Mouse (Mus musculus) liver, embryonic 14.5 days (tissue): ENCODE data around the gene Mtmr4. TPM values are rescaled to one million over a fixed set of nuclear protein-coding genes. Genes with fewer than 3 reads are reported as not detected.

Experiments
- ATAC-seq: fragments of 200-750 bp; cut with Nextera tagmentation; 2 replicates; pipeline ENCODE4 v1.8.0; 2017; ENCODE audit warnings: moderate number of reproducible peaks, mild to moderate bottlenecking, moderate library complexity; ENCODE audit not compliant: insufficient read depth
- DNase-seq, 3 experiments: peaks; one replicate each; pipeline ENCODE4 v3.0.0-alpha.2; 2012 to 2013; ENCODE audit warnings: low read depth in 3 of 3, low spot score in 3 of 3
- H3K27ac ChIP-seq: fragments of 300-500 bp; sonication (generic); 2 replicates; pipeline ENCODE4 v1.5.1; 2014; ENCODE audit warnings: moderate library complexity, mild to moderate bottlenecking, control low read depth, inconsistent platforms
- H3K27me3 ChIP-seq: fragments of 300-500 bp; sonication (generic); 2 replicates; pipeline ENCODE4 v1.6.1; 2014; ENCODE audit warnings: mild to moderate bottlenecking, low read length, moderate library complexity; ENCODE audit not compliant: control insufficient read depth, insufficient read depth
- H3K36me3 ChIP-seq: fragments of 300-500 bp; sonication (generic); replicated peaks from 2 replicates; pipeline ENCODE4 v1.6.1; 2014; ENCODE audit warnings: low read depth; ENCODE audit not compliant: control insufficient read depth, insufficient read depth
- H3K4me1 ChIP-seq, 2 experiments: fragments of 200-500 bp in 1 of 2; fragments of 300-500 bp in 1 of 2; sonication (generic) in 1 of 2; replicated peaks; 2 replicates each; pipeline ENCODE4 v1.6.1; 2012 to 2014; ENCODE audit warnings: antibody characterized with exemption in 1 of 2, inconsistent platforms in 1 of 2, low read length in 1 of 2; ENCODE audit not compliant: control insufficient read depth in 2 of 2, insufficient read depth in 2 of 2
- H3K4me2 ChIP-seq: fragments of 300-500 bp; sonication (generic); 2 replicates; pipeline ENCODE4 v1.6.1; 2014; ENCODE audit warnings: low read depth, mild to moderate bottlenecking, control low read depth, moderate library complexity
- H3K4me3 ChIP-seq, 2 experiments: fragments of 200-500 bp in 1 of 2; fragments of 300-500 bp in 1 of 2; sonication (generic) in 1 of 2; 2 replicates each; pipeline ENCODE4 v1.5.1; 2012 to 2014; ENCODE audit warnings: low read depth in 2 of 2, low read length in 2 of 2, mild to moderate bottlenecking in 2 of 2, control low read depth in 1 of 2, inconsistent platforms in 1 of 2, moderate library complexity in 1 of 2; ENCODE audit not compliant: insufficient read depth in 1 of 2
- H3K9ac ChIP-seq: fragments of 300-500 bp; sonication (generic); replicated peaks from 2 replicates; pipeline ENCODE4 v1.6.1; 2014; ENCODE audit warnings: mild to moderate bottlenecking, control low read depth, moderate library complexity
- H3K9me3 ChIP-seq: fragments of 300-500 bp; sonication (generic); 2 replicates; pipeline ENCODE4 v1.6.1; 2016; ENCODE audit warnings: low read length, mixed read lengths; ENCODE audit not compliant: control insufficient read depth
- CTCF ChIP-seq: IDR thresholded peaks from 2 replicates; pipeline ENCODE4 v1.5.1; 2016; ENCODE audit warnings: antibody characterized with exemption, low read depth, control low read depth
- EP300 ChIP-seq: IDR thresholded peaks from 2 replicates; pipeline ENCODE4 v1.6.1; 2016; ENCODE audit warnings: antibody characterized with exemption, low read depth
- WGBS: fragments of 180-500 bp; shearing (Covaris S2); extraction: QIAGEN DNeasy Blood & Tissue Kit; methylation state at CpG from one replicate; pipeline ENCODE4 v1.1.7; 2014; ENCODE audit not compliant: insufficient replicate concordance; 5-methylcytosine and 5-hydroxymethylcytosine counted together
- polyA plus RNA-seq, 2 experiments: library from polyadenylated mRNA; depleted of rRNA in 1 of 2; stranded (reverse) in 1 of 2; unstranded in 1 of 2; fragments of >200 nt; fragmentation: Nextera tagmentation in 1 of 2; extraction: Ambion mirVana in 1 of 2; gene quantifications; 2 replicates each; pipeline versions ENCODE4 v1.2.1 to v1.2.3; 2012 to 2014

The Mtmr4 gene
- polyA plus RNA-seq, 2 experiments = 6.5 to 8.7 TPM

GRCm38 (mm10) chr11:87571361-87571950, 20.5 kb upstream of the Mtmr4 start:
- ATAC-seq = no peak
- no peaks in the 10 kb centered on the region; a peak in 1 of 4 replicates for H3K4me1 ChIP-seq
- no peaks in the 10 kb centered on the region for H3K36me3 ChIP-seq
- no peak for DNase-seq
- WGBS = 68% methylated on average over 1 of the region's 1 CpGs
- H3K9me3 ChIP-seq = no peaks in the 10 kb centered on the region
- H3K4me3 ChIP-seq = no peak overlapping the region
- TF ChIP-seq EP300 (no peak), CTCF (no peak)
- H3K9ac ChIP-seq = no peak overlapping the region
- no peak overlapping the region for H3K4me2 ChIP-seq
- H3K27me3 ChIP-seq = no peaks in the 10 kb centered on the region
- H3K27ac ChIP-seq = no peak overlapping the region

GRCm38 (mm10) chr11:87573751-87574150, 18.2 kb upstream of the Mtmr4 start:
- Histone ChIP-seq H3K9me3 (no peaks in the 10 kb centered on the region), H3K27me3 (no peaks in the 10 kb centered on the region), H3K4me2 (no peak overlapping the region), H3K36me3 (no peaks in the 10 kb centered on the region), H3K9ac (no peak overlapping the region), H3K4me1 (peaks cover 3 to 5% of the 10 kb centered on the region in 2 experiments; a peak in 3 of 4 replicates), H3K27ac (no peak overlapping the region), H3K4me3 (no peak overlapping the region)
- TF ChIP-seq EP300 (no peak), CTCF (no peak)
- ATAC-seq = no peak
- DNase-seq = no peak
- WGBS = 63% methylated on average over 7 of the region's 7 CpGs

- no peak overlapping the region for H3K27ac ChIP-seq
- TF ChIP-seq EP300 = no peak
- no peak for TF ChIP-seq CTCF
- WGBS = 61% methylated on average over 21 of the region's 21 CpGs
- no peak for ATAC-seq
- H3K9me3 ChIP-seq = no peaks in the 10 kb centered on the region
- no peaks in the 10 kb centered on the region for H3K36me3 ChIP-seq
- no peak overlapping the region for H3K4me3 ChIP-seq
- H3K9ac ChIP-seq = no peak overlapping the region
- no peak overlapping the region for H3K4me2 ChIP-seq
- peaks cover 7 to 12% of the 10 kb centered on the region in 2 experiments; a peak in 3 of 4 replicates for H3K4me1 ChIP-seq
- no peaks in the 10 kb centered on the region for H3K27me3 ChIP-seq
- DNase-seq = no peak
These were observed 17.3 kb upstream of the Mtmr4 start for GRCm38 (mm10) chr11:87574520-87575180.

GRCm38 (mm10) chr11:87577601-87578248, 14.2 kb upstream of the Mtmr4 start:
- no peaks in the 10 kb centered on the region for H3K27me3 ChIP-seq
- H3K36me3 ChIP-seq = no peaks in the 10 kb centered on the region
- H3K4me3 ChIP-seq = peak overlapping the region in 1 of 2 experiments; percentile 57; a peak in 2 of 4 replicates
- TF ChIP-seq EP300 (no peak), CTCF (no peak)
- H3K9me3 ChIP-seq = no peaks in the 10 kb centered on the region
- H3K4me2 ChIP-seq = peak overlapping the region; percentile 88
- ATAC-seq = no peak
- DNase-seq = no peak
- H3K27ac ChIP-seq = no peak overlapping the region
- peak overlapping the region; percentile 18; the same call in 1 of the 2 replicates for H3K9ac ChIP-seq
- WGBS = 45% methylated on average over 6 of the region's 6 CpGs
- peaks cover 7 to 14% of the 10 kb centered on the region in 2 experiments; a peak in 3 of 4 replicates for H3K4me1 ChIP-seq
